Mouse (Mus musculus) kidney, postnatal 0 days (tissue): ENCODE measurements at regions not wholly inside any gene's neighbourhood (a gene's known extent, or its start where the extent isn't known, plus 50 kb on each side); places are given as distances from the start of the nearest gene placed in this dataset.
"Not testable (repeated sequence)": the region's sequence is repeated elsewhere in the genome, so short reads cannot be mapped to it uniquely, and the experiment has no call there.

ENCODE experiments used
- ATAC-seq: fragments of 200-750 bp; cut with Nextera tagmentation; replicated peaks from 2 replicates; pipeline ENCODE4 v1.8.0; 2017; ENCODE audit warnings: low read depth, moderate number of reproducible peaks, moderate TSS enrichment, moderate library complexity; ENCODE audit not compliant: low FRiP score
- DNase-seq: peaks from one replicate; pipeline ENCODE4 v3.0.0-alpha.2; 2016; ENCODE audit warnings: low spot score
- H3K27ac ChIP-seq: fragments of 300-500 bp; sonication (generic); 2 replicates; pipeline ENCODE4 v1.5.1; 2014; ENCODE audit warnings: mild to moderate bottlenecking
- H3K27me3 ChIP-seq: fragments of 300-500 bp; sonication (generic); 2 replicates; pipeline ENCODE4 v1.6.1; 2014; ENCODE audit warnings: low read length, mixed read lengths; ENCODE audit not compliant: insufficient read depth
- H3K36me3 ChIP-seq: fragments of 300-500 bp; sonication (generic); 2 replicates; pipeline ENCODE4 v1.6.1; 2014; ENCODE audit warnings: low read length, mixed read lengths; ENCODE audit not compliant: insufficient read depth
- H3K4me1 ChIP-seq: fragments of 300-500 bp; sonication (generic); replicated peaks from 2 replicates; pipeline ENCODE4 v1.6.1; 2014; ENCODE audit warnings: antibody characterized with exemption, low read length, mixed read lengths; ENCODE audit not compliant: insufficient read depth
- H3K4me2 ChIP-seq: fragments of 300-500 bp; sonication (generic); 2 replicates; pipeline ENCODE4 v1.6.1; 2014; ENCODE audit warnings: mild to moderate bottlenecking, low read length, moderate library complexity, mixed read lengths
- H3K4me3 ChIP-seq: fragments of 300-500 bp; sonication (generic); replicated peaks from 2 replicates; pipeline ENCODE4 v1.5.1; 2014; ENCODE audit warnings: low read depth, low read length
- H3K9ac ChIP-seq: fragments of 300-500 bp; sonication (generic); 2 replicates; pipeline ENCODE4 v1.6.1; 2014; ENCODE audit warnings: low read depth, low read length
- H3K9me3 ChIP-seq: fragments of 300-500 bp; sonication (generic); replicated peaks from 2 replicates; pipeline ENCODE4 v1.6.1; 2016; ENCODE audit warnings: low read length, inconsistent platforms, mixed read lengths
- CTCF ChIP-seq: IDR thresholded peaks from 2 replicates; pipeline ENCODE4 v1.5.1; 2016; ENCODE audit warnings: antibody characterized with exemption, low read depth, mild to moderate bottlenecking, moderate library complexity
- WGBS: fragments of 180-500 bp; shearing (Covaris S2); extraction: QIAGEN DNeasy Blood & Tissue Kit; methylation state at CpG from one replicate; pipeline ENCODE4 v1.1.7; 2014; 5-methylcytosine and 5-hydroxymethylcytosine counted together

- H3K27me3 ChIP-seq: no peaks in the 10 kb centered on the region
- H3K4me3 ChIP-seq: no peak overlapping the region
- no peak for TF ChIP-seq CTCF
- H3K36me3 ChIP-seq: no peaks in the 10 kb centered on the region
- no peaks in the 10 kb centered on the region for H3K9me3 ChIP-seq
- 75% methylated on average over 14 of the region's 14 CpGs for WGBS
- no peak for DNase-seq
- H3K27ac ChIP-seq: no peak overlapping the region
- no peak for ATAC-seq
- no peak overlapping the region for H3K9ac ChIP-seq
- H3K4me2 ChIP-seq: no peak overlapping the region
- H3K4me1 ChIP-seq: 0 out of 2 replicates have a peak, but pooled peaks cover 11% of the 10 kb centered on the region
Observed at GRCm38 (mm10) chr1:157038111-157039008, 70.1 kb downstream of the Tex35 start.

GRCm38 (mm10) chr1:157037246-157037991 is 71.1 kb downstream of the Tex35 start:
- 0 out of 2 replicates have a peak, but pooled peaks cover 11% of the 10 kb centered on the region for H3K4me1 ChIP-seq
- H3K27me3 ChIP-seq: no peaks in the 10 kb centered on the region
- H3K36me3 ChIP-seq: no peaks in the 10 kb centered on the region
- no peak overlapping the region for H3K4me3 ChIP-seq
- WGBS: 84% methylated on average over 10 of the region's 10 CpGs
- TF ChIP-seq CTCF: no peak
- no peak overlapping the region for H3K4me2 ChIP-seq
- H3K9ac ChIP-seq: no peak overlapping the region
- ATAC-seq (no peak), DNase-seq (no peak)
- H3K9me3 ChIP-seq: no peaks in the 10 kb centered on the region
- no peak overlapping the region for H3K27ac ChIP-seq

GRCm38 (mm10) chr1:157036779-157037178 is 71.7 kb downstream of the Tex35 start:
- Histone ChIP-seq H3K36me3 (no peaks in the 10 kb centered on the region), H3K9ac (no peak overlapping the region), H3K27ac (no peak overlapping the region), H3K9me3 (no peaks in the 10 kb centered on the region), H3K4me2 (no peak overlapping the region), H3K4me3 (no peak overlapping the region), H3K4me1 (0 out of 2 replicates have a peak, but pooled peaks cover 11% of the 10 kb centered on the region), H3K27me3 (no peaks in the 10 kb centered on the region)
- 46% methylated on average over 4 of the region's 4 CpGs for WGBS
- TF ChIP-seq CTCF: no peak
- DNase-seq: peak; percentile 19
- ATAC-seq: no peak

GRCm38 (mm10) chr1:157035221-157035620 is 73.3 kb downstream of the Tex35 start:
- not testable (repeated sequence) for DNase-seq, ATAC-seq, H3K36me3 ChIP-seq, H3K4me2 ChIP-seq, H3K27me3 ChIP-seq, H3K9me3 ChIP-seq, H3K4me3 ChIP-seq, H3K27ac ChIP-seq, H3K9ac ChIP-seq
- 0 out of 2 replicates have a peak, but pooled peaks cover 11% of the 10 kb centered on the region for H3K4me1 ChIP-seq
- 97% methylated on average over 8 of the region's 8 CpGs for WGBS

- H3K36me3 ChIP-seq: no peaks in the 10 kb centered on the region
- no peak for ATAC-seq
- 87% methylated on average over 3 of the region's 3 CpGs for WGBS
- TF ChIP-seq CTCF: no peak
- H3K9me3 ChIP-seq: no peaks in the 10 kb centered on the region
- DNase-seq: no peak
- no peaks in the 10 kb centered on the region for H3K27me3 ChIP-seq
- no peak overlapping the region for H3K9ac ChIP-seq
- H3K27ac ChIP-seq: no peak overlapping the region
- no peak overlapping the region for H3K4me2 ChIP-seq
- H3K4me1 ChIP-seq: no peaks in the 10 kb centered on the region
- H3K4me3 ChIP-seq: no peak overlapping the region
Observed at GRCm38 (mm10) chr1:157028682-157029081, 79.8 kb downstream of the Tex35 start.

GRCm38 (mm10) chr1:157027681-157028080 is 80.8 kb downstream of the Tex35 start:
- ATAC-seq: peak; percentile 79
- no peak overlapping the region for H3K4me3 ChIP-seq
- 66% methylated on average over 7 of the region's 7 CpGs for WGBS

More at GRCm38 (mm10) chr1:157027681-157028080, 80.8 kb downstream of the Tex35 start:
- H3K36me3 ChIP-seq: no peaks in the 10 kb centered on the region
- no peaks in the 10 kb centered on the region for H3K9me3 ChIP-seq
- no peak for TF ChIP-seq CTCF
- H3K9ac ChIP-seq: no peak overlapping the region
- H3K27me3 ChIP-seq: no peaks in the 10 kb centered on the region
- H3K4me2 ChIP-seq: no peak overlapping the region
- no peaks in the 10 kb centered on the region for H3K4me1 ChIP-seq
- H3K27ac ChIP-seq: no peak overlapping the region
- no peak for DNase-seq
